Mouse (Mus musculus): ENCODE measurements around the gene Wdr54.
"Not testable (repeated sequence)": the region's sequence is repeated elsewhere in the genome, so short reads cannot be mapped to it uniquely, and the experiment has no call there.

Wdr54 gene

DNA sequence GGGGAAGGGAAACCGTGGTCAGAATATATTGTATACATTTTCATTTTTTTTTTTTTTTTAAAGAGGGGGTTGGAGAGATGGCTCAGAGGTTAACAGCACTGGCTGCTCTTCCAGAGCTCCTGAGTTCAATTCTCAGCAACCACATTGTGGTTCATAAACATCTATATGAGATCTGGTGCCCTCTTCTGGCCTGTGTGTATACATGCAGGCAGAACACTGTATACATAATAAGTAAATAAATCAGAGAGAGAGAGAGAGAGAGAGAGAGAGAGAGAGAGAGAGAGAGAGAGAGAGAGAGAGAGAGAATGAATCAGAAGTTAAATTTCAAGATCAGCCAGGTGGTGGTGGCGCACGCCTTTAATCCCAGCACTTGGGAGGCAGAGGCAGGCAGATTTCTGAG is 3.3 kb upstream of the Wdr54 start:
- DNase-seq (ENCODE audit: low spot score) = not testable (repeated sequence)

- no peak for DNase-seq (ENCODE audit: low spot score)
These were observed 502 bp downstream of the Wdr54 start for GRCm38 (mm10) chr6:83155552-83156238.

DNA sequence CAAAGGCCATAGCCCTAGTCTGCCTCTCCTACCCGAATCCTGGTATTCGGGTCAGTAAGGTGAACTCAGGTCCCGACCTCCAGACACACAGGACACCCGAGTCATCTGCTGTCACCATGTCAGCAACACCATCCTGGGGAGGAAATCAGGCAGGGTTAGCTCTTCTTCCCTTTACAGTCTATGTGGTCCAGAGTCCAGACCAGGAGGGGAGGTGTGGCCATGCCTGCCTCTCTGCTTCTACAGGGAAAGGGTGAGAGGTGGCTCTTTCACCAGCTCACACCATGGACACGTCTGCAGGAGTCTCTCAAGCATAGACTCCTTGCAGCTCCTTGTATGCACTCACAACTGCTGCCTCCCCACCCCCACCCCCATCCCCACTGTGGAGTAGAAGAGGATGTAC is 2.7 kb downstream of the Wdr54 start:
- no peak for DNase-seq (ENCODE audit: low spot score)

GRCm38 (mm10) chr6:83153038-83153437 is 3.2 kb downstream of the Wdr54 start:
- no peak for DNase-seq (ENCODE audit: low spot score)

- DNase-seq (ENCODE audit: low spot score) = no peak
These were observed 4.5 kb downstream of the Wdr54 start for GRCm38 (mm10) chr6:83151721-83152120.

GRCm38 (mm10) chr6:83147280-83147679 is 8.9 kb downstream of the Wdr54 start:
- DNase-seq (ENCODE audit: low spot score) = no peak

GRCm38 (mm10) chr6:83145805-83146204 is 10.4 kb downstream of the Wdr54 start:
- no peak for DNase-seq (ENCODE audit: low spot score)

- DNase-seq (ENCODE audit: low spot score) = no peak
These were observed 11.0 kb downstream of the Wdr54 start for GRCm38 (mm10) chr6:83145209-83145608.

- no peak for DNase-seq (ENCODE audit: low spot score)
These were observed 13.3 kb downstream of the Wdr54 start for GRCm38 (mm10) chr6:83142886-83143285.

GRCm38 (mm10) chr6:83142211-83142731 is 13.9 kb downstream of the Wdr54 start:
- DNase-seq (ENCODE audit: low spot score) = no peak

- no peak for DNase-seq (ENCODE audit: low spot score)
These were observed 14.6 kb downstream of the Wdr54 start for GRCm38 (mm10) chr6:83141636-83142035.

DNA sequence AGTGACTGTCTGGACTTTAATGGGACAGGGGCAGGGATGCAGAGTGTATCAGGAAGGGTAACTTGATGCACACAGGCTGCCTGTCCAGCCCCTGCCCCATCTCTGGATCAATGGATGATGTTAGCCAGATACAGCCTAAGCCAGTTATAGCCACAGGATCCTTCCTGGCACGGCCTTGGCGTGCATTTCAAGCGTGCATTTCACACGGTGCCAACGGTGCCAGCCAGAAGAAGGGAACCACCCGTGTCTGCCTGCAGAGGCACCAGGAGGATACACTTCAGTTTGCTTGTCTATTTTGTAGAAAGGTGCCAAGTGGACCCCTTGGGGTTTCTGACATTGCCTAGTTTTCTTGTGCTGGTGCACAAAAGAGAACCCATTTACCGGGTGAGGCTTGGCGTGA is 16.2 kb downstream of the Wdr54 start:
- no peak for DNase-seq (ENCODE audit: low spot score)

GRCm38 (mm10) chr6:83138056-83138455 is 18.1 kb downstream of the Wdr54 start:
- DNase-seq (ENCODE audit: low spot score) = no peak

DNA sequence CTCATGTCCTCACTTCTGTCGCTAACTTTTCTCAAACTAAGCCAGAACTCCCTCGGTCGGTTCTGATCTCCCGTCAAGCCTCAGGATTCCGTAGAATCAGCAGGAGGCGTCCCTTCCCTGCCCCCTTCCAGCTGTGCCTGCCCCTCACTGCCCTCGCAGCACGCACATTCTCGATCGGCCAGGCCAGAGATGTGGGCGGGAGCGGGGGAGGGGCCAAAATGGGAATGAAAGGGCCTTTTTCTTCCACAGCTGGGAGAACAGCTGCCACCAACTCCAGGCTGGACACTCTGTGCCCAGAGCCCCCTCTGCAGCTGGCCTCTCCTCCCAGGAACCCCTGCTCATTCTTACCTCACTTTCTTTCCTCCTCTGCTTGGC is 18.6 kb downstream of the Wdr54 start:
- peak; percentile 84 for DNase-seq (ENCODE audit: low spot score)

DNA sequence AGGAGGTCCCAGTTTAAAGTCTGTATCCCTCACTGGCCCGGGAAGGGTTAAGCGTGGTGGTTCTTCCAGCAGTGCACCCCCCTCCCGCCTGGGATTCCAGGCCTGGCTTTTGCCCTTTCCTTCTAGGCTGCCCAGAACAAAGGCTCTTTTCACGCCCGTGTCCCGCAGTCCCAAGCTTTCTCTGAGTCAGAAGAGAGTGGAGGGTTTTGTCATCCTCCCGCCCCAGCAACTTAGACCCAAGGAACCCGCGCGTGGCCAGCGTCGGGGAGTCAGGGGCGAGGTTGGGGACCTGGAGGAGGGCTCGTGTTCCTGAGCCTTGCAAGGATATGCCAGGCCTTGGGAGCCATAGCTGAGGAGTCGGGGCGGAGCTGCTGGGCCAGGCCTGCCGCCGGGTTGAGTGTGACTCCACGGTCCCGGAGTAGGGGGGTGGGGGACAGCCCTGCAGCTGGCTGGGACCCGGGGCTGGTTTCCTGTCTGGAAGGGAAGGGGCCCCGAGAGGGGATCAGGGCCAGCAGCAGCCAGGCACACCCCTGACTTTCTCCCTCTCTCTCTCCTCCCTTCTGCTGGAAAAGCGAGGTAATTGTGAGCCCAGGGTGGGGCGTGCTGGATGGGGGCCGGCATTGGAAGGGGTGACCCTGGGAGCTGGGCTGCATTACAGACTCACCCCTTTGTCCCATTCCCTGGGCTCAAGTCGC is 19.2 kb downstream of the Wdr54 start:
- DNase-seq (ENCODE audit: low spot score) = peak; percentile 59

GRCm38 (mm10) chr6:83136291-83136880 is 19.8 kb downstream of the Wdr54 start:
- DNase-seq (ENCODE audit: low spot score) = no peak

DNA sequence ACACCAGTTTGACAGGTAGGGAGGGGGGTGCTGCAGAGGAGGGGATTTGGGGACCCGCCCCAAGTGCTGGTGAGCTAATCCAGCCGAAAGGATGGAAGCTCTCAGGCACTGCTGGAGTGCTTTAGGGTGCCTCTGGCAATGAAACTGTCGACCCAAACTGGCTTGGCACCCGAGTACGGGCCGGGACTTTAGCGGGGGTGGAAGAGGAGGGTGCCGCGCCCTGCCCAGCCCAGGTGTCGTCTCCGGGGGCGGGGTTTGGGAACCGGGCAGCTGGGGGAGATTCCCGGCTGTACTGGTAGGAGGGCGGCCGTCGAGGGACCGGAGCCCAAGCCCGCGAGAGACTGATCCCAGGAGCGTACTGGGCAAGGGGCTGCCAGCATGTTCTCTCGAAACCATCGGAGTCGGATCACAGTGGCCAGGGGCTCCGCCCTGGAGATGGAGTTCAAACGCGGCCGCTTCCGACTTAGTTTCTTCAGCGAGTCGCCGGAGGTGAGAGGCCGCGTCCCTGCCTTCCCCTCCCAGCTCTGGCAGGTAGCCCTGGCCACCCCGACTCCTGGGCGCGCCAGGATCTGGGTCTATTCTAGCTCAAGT is 20.5 kb downstream of the Wdr54 start:
- DNase-seq (ENCODE audit: low spot score) = no peak

DNA sequence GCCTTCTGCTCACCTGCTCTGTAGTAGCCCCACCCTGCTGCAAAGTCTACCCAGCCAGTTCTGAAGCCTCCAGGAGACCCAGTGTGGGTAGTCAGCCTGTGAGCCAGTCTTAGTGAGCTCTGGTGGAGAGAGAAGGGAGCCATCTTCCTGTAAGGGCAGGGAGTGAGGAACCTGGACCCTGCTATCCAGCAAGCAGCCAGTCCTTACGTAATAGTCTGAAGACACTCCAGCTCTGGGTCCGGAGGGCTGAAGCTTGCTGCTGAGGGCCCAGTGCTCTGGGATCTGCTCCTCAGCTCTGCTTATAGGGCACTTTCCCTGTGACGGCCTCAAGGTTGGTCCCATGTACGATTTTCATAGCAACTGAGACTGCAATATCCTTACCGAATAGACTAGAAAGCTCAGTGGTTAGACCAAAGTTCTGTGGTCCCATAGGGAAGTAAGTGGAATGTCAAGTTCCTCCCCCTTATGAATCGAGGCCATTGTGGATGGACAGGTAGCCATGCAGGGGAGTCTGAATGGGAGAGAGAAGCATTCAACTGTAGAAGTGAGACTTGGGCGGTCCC is 21.2 kb downstream of the Wdr54 start, which contains the start of gene Rtkn:
TSS of gene Rtkn (plus strand) at position 513 of the 563 bp plus-strand sequence.
- DNase-seq (ENCODE audit: low spot score) = no peak

- no peak for DNase-seq (ENCODE audit: low spot score)
These were observed 22.0 kb downstream of the Wdr54 start for GRCm38 (mm10) chr6:83134226-83134625.

DNA sequence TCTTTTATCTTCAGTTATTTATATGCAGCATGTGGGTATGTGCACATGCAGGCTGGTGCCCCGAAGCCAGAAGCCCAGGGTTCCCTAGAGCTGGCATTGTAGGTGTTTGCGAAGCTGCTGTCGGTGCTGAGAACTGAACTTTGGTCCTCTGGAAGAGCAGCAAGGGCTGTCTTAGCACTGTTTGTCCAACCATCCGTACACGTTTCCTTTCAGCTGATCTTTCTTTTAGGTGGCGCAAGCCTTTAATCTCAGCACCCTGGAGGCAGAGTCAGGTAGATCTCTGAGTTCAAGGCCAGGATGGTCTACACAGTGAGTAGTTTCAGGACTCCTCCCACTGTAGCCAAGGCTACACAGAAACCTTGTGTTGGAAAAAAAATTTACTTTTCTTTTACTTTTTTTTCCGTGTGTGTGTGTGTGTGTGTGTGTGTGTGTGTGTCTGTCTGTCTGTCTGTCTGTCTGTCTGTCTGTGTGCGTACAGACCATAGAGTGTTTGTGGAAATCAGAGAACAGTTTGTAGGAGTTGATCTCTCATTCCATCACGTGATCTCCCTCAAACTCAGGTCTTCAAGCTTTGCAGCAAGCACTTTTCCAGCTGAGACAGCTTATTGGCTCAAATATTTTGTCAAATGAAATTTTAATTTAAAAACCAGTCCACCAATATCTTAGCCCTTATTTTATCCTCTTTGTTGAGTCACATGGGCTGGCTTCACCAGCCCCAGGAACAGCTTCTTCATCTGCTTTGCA is 23.8 kb downstream of the Wdr54 start:
- DNase-seq (ENCODE audit: low spot score) = no peak

GRCm38 (mm10) chr6:83131469-83132034 is 24.6 kb downstream of the Wdr54 start:
- no peak for DNase-seq (ENCODE audit: low spot score)

Data from testis, postnatal 14 days (tissue).